Mouse (Mus musculus): ENCODE measurements at regions not wholly inside any gene's neighbourhood (a gene's known extent, or its start where the extent isn't known, plus 50 kb on each side); places are given as distances from the start of the nearest gene placed in this dataset.

- no peak for DNase-seq (ENCODE audit: low read depth)
Measured at GRCm38 (mm10) chr7:111242646-111243045, 159.8 kb upstream of the Eif4g2 start.

GRCm38 (mm10) chr7:111241538-111241937, 158.7 kb upstream of the Eif4g2 start:
- DNase-seq (ENCODE audit: low read depth) = no peak

DNA sequence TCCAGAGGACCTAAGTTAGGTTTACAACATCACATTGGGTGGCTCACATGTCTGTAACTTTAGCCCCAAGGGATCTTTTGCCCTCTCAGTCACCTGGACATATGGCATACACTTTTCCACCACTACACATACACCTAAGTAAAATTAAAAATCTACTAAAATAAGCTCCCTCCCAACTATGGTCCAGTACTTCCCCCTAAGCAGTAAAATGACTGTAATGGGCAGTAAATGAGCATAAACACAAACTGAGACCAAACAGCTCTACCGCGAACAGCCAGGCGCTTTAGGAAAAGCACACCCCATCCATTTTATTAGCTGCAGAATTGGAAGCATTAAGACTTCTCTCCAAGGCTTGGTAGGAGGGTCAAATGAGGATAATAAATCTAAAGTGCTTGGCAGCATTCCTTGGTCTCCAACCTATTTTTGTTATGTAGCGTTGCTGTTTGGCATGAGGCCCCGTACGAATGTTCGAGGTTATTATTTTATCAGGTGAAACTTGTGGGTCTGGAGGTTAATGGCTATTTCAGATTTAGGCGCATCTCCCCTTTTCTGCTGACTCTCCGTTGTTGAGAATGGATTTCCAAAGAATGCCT, 157.5 kb upstream of the Eif4g2 start:
- no peak for DNase-seq (ENCODE audit: low read depth)

- no peak for DNase-seq (ENCODE audit: low read depth)
Measured at GRCm38 (mm10) chr7:111237819-111238218, 155.0 kb upstream of the Eif4g2 start.

- no peak for DNase-seq (ENCODE audit: low read depth)
Measured at GRCm38 (mm10) chr7:111230630-111231029, 147.8 kb upstream of the Eif4g2 start.

DNA sequence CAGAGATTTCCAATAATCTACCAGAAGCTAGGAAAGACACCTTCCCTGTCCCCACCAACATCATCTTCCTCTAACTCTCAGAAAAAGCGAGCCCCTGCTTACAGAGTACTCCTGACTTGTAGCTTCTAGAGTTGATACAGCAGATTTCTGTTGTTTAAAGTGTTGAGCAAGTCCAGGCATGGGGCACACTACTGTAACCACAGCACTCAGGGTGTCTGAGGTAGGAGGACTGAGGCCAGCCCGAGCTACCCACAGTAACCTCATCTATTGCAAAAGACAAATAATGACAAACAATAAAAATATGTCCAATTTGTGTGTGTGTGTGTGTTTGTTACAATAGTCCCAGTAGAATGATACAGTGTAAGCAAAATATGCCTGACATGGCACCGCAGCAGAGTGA, 144.3 kb upstream of the Eif4g2 start:
- no peak for DNase-seq (ENCODE audit: low read depth)

GRCm38 (mm10) chr7:111226026-111226656, 143.3 kb upstream of the Eif4g2 start:
- no peak for DNase-seq (ENCODE audit: low read depth)

- no peak for DNase-seq (ENCODE audit: low read depth)
Measured at GRCm38 (mm10) chr7:111215586-111215985, 132.8 kb upstream of the Eif4g2 start.

- no peak for DNase-seq (ENCODE audit: low read depth)
Measured at GRCm38 (mm10) chr7:111214226-111214906, 131.5 kb upstream of the Eif4g2 start.

DNA sequence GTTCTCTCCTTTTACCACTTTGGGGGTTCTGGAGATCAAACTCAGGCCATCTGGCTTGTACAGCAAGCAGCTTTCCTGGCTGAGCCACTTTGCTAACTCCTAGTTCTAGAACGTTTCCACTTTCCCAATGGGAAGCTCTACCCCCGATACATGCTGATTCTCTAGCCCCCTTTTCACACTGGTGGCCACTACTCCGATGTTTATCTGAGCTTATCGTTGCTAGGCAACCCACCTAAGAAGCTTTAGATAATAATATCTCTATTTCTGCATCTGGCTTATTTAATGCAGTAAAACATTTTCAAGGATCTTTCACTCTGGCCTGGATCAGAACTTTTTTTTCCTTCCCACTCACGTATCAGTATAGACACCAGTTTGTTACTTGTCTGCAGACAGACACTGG, 129.4 kb upstream of the Eif4g2 start:
- no peak for DNase-seq (ENCODE audit: low read depth)

DNA sequence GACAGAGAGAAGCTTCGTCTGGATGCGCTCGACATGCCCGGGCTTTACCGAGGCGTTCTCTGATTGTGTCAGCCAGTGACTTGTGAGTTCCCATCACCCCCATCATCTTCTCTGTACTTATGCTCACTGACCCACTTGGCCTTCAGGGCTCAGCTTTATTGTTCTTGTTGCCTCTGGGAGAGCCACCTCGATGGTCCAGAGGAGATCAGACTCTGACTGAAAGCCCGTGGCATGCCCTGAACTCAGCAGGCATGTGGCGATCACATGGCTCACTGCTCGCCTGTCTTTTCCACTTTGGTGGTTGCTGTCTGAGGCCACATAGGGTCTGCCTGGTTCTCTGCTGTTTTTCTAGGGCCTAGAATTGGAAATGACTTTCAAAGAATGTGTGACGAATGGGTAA, 128.8 kb upstream of the Eif4g2 start:
- DNase-seq (ENCODE audit: low read depth) = no peak

- DNase-seq (ENCODE audit: low read depth) = no peak
Measured at GRCm38 (mm10) chr7:111210282-111210681, 127.5 kb upstream of the Eif4g2 start.

GRCm38 (mm10) chr7:111205876-111206275, 123.0 kb upstream of the Eif4g2 start:
- no peak for DNase-seq (ENCODE audit: low read depth)

GRCm38 (mm10) chr7:111198608-111199355, 116.0 kb upstream of the Eif4g2 start:
- no peak for DNase-seq (ENCODE audit: low read depth)

DNA sequence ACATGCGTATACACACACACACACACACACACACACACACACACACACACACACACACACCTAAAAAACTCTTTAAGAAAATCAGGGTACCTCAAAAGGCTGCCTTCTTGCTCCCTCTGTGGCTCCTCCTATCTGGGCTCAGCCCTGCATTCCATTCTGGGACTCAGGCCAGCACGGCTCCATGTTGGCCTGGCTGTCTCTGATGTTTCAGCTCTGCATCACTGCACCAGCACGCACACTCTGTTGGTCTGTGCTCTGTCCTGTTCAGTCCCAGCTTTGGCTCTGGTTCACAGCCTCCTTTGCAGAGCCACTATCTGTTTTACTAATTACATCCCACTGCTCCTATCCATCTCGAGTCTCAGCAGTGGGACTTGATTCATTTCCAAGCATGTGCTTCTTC, 108.8 kb upstream of the Eif4g2 start:
- DNase-seq (ENCODE audit: low read depth) = no peak

- no peak for DNase-seq (ENCODE audit: low read depth)
Measured at GRCm38 (mm10) chr7:111191216-111191615, 108.4 kb upstream of the Eif4g2 start.

DNA sequence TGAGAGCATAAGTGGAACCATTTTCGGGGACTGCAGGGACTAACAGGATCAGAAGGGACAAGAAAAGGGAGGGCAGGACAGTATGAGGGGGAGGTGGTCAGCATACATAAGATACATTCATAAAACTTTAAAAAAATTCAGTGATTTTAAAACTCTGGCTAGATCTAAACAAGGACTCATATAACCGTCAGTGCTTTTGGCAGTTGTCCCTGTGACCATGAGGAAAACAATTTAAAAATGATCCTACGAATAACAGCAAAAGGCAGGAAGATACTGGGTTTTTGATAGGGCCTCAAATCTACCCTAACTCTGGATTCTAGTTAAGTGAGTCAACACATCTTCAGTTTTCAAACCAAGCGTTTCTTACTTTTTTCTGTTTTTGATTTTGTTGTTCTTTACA, 106.9 kb upstream of the Eif4g2 start:
- DNase-seq (ENCODE audit: low read depth) = no peak

- DNase-seq (ENCODE audit: low read depth) = no peak
Measured at GRCm38 (mm10) chr7:111185954-111186353, 103.1 kb upstream of the Eif4g2 start.

DNA sequence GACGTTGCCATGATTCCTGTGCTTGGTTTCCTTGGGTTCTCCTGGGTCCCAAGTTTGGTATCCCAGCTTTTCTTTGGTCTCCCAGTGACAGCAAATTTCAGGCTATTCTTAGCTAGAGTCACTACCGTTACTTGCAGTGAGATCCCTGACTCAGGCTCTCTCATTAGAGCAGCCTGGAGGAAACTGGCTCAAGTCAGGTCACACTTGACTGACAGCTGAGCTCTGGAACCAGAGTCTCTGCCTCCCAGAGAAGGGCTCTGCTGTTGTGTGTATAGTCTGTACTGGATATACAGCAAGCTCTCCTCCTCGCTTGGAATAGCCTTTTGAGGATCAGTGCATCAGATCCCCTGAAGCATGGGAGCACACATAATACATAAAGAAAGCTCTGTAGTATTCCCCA, 100.7 kb upstream of the Eif4g2 start:
- DNase-seq (ENCODE audit: low read depth) = no peak

- DNase-seq (ENCODE audit: low read depth) = peak; percentile 43
Measured at GRCm38 (mm10) chr7:111182319-111182718, 99.5 kb upstream of the Eif4g2 start.

DNA sequence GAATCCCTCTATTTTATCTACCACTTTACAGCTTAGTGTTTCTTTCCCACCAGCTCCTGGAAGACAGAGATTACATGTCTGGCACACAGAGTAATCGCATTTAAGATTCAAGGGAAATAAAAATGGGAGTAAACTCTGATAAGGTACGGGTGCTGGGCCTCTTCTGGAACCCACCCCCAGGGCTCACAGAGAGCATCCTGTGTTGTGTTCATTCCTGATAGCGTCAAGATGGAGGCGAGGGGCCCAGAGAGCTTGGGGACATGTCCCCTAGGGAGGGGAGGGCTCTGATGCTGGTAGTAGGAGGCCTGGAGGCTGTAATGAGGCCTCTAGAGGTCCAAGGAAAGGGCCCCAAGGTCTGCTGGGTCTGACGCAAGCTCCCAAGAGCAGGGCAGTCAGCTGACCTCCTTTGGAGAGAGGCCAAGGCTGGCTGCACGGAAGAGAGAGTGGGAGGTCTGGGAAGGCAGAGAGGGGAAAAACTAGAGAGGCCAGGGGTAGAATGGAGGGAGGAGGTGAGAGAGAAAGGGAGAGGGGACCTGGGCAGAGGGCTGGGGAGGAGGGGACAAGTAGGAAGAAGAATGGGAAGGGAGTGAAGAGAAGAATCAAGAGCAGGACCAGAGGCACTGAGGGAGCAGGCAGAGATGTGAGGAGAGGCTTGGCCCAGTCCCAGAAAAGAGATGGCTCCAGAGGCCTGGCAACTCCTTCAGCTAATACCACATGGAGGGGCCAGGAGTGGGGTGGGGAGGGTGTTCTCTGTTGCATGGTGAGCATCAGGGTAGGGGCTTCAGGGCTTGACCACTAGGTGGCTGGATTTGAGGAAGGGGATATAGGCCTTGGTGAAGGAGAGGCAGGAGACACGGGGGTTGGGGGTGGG, 96.8 kb upstream of the Eif4g2 start:
- DNase-seq (ENCODE audit: low read depth) = peak; percentile 25

All from c-Kit-positive CD71-negative TER-119-negative erythroid progenitor cells, embryonic 14.5 days (primary cell).